Comparison of ENCODE assay signal across 8 mouse cellular contexts in genomic region chr11:96341701-96342575, GRCm38 (mm10). TPM values are rescaled to one million over a fixed set of nuclear protein-coding genes. Genes with fewer than 3 reads are reported as not detected.
DNase-seq lines count a peak whose midpoint lies in the region; ATAC-seq lines count a peak whose summit lies in the region.

No protein-coding gene starts in this region.

- H3K9ac ChIP-seq in limb, embryonic 12.5 days (replicated peaks), result peak overlapping the region; percentile 38

- no peak for ATAC-seq in limb, embryonic 12.5 days (ENCODE audit: insufficient number of reproducible peaks, insufficient read depth, low FRiP score, low TSS enrichment, low read depth)
- ATAC-seq in granulocyte monocyte progenitor cell, adult 5-6 weeks (replicated peaks; ENCODE audit: poor library complexity, severe bottlenecking), result no peak

- H3K4me1 ChIP-seq in limb, embryonic 12.5 days (replicated peaks), result peaks cover 22% of the 10 kb centered on the region

- no peaks in the 10 kb centered on the region for H3K9me3 ChIP-seq in limb, embryonic 12.5 days

- H3K4me3 ChIP-seq in limb, embryonic 12.5 days (replicated peaks), result peak overlapping the region; percentile 26

- H3K27me3 ChIP-seq in limb, embryonic 12.5 days, result peaks cover 100% of the 10 kb centered on the region

- WGBS in limb, embryonic 12.5 days, result 1% methylated on average over 40 of the region's 40 CpGs

- H3K36me3 ChIP-seq in limb, embryonic 12.5 days, result no peaks in the 10 kb centered on the region

- H3K4me2 ChIP-seq in limb, embryonic 12.5 days, result peak overlapping the region; percentile 52

- H3K27ac ChIP-seq in limb, embryonic 12.5 days, result no peak overlapping the region

- DNase-seq in urinary bladder, adult 2 months (ENCODE audit: low spot score), result peak; percentile 52
- DNase-seq in urinary bladder, postnatal 14 days (ENCODE audit: low spot score), result no peak
- peak; percentile 47 for DNase-seq in heart, postnatal 4 days
- DNase-seq in testis, postnatal 10 days (ENCODE audit: low spot score), result peak; percentile 62
- DNase-seq in spleen, postnatal 36 days (ENCODE audit: low spot score in 2 of 2), result no peak
- no peak for DNase-seq in frontal cortex, postnatal 10 days (ENCODE audit: low spot score in 2 of 2)

RNA-seq across cellular contexts. Expression of gene Hoxb2, which starts 8.4 kb away (rescaled TPM):
- polyA plus RNA-seq in urinary bladder, adult 2 months (2012; rRNA removed), result 14.3 and 18.1 TPM in 2 replicates
- 1 to 10 TPM; 1.3 to 2.2 TPM for total RNA-seq in heart, postnatal 4 days (2021)
- polyA plus RNA-seq in limb, embryonic 12.5 days (2016; fragmentation: Nextera tagmentation; extraction: Ambion mirVana), result 5.1 and 6.0 TPM in 2 replicates
- 1.7 TPM in 1 of 2 replicates, not detected in the other for total RNA-seq in granulocyte monocyte progenitor cell, adult 5-6 weeks (2014; fragmentation: Nextera tagmentation)
- 0.26 TPM in 1 of 2 replicates, not detected in the other for total RNA-seq in granulocyte monocyte progenitor cell, adult 5-6 weeks (2017)

RNA-seq across cellular contexts. Expression of gene Hoxb3, which starts 18.8 kb away (rescaled TPM):
- polyA plus RNA-seq in urinary bladder, adult 2 months (2012; rRNA removed), result 11.4 and 11.8 TPM in 2 replicates
- total RNA-seq in heart, postnatal 4 days (2021), result 1 to 10 TPM; 1.4 to 1.5 TPM
- 0.55 and 0.68 TPM in 2 replicates for polyA plus RNA-seq in limb, embryonic 12.5 days (2016; fragmentation: Nextera tagmentation; extraction: Ambion mirVana)
- 1.5 and 7.8 TPM in 2 replicates for total RNA-seq in granulocyte monocyte progenitor cell, adult 5-6 weeks (2014; fragmentation: Nextera tagmentation)
- total RNA-seq in granulocyte monocyte progenitor cell, adult 5-6 weeks (2017), result 0.05 and 0.56 TPM in 2 replicates

RNA-seq across cellular contexts. Expression of gene Hoxb1, which starts 23.6 kb away (rescaled TPM):
- polyA plus RNA-seq in urinary bladder, adult 2 months (2012; rRNA removed), result 0.16 and 0.17 TPM in 2 replicates
- total RNA-seq in heart, postnatal 4 days (2021), result not detected
- not detected in 2 replicates for polyA plus RNA-seq in limb, embryonic 12.5 days (2016; fragmentation: Nextera tagmentation; extraction: Ambion mirVana)
- not detected in 2 replicates for total RNA-seq in granulocyte monocyte progenitor cell, adult 5-6 weeks (2014; fragmentation: Nextera tagmentation)
- not detected in 2 replicates for total RNA-seq in granulocyte monocyte progenitor cell, adult 5-6 weeks (2017)

RNA-seq across cellular contexts. Expression of gene Hoxb4, which starts 23.9 kb away (rescaled TPM):
- 6.8 and 7.6 TPM in 2 replicates for polyA plus RNA-seq in urinary bladder, adult 2 months (2012; rRNA removed)
- total RNA-seq in heart, postnatal 4 days (2021), result 1 to 10 TPM in 1 of 2 experiments, under 1 TPM in 1; 0.74 to 1.0 TPM
- polyA plus RNA-seq in limb, embryonic 12.5 days (2016; fragmentation: Nextera tagmentation; extraction: Ambion mirVana), result 0.56 and 0.73 TPM in 2 replicates
- total RNA-seq in granulocyte monocyte progenitor cell, adult 5-6 weeks (2014; fragmentation: Nextera tagmentation), result 2.6 and 3.8 TPM in 2 replicates
- total RNA-seq in granulocyte monocyte progenitor cell, adult 5-6 weeks (2017), result 1.9 and 2.3 TPM in 2 replicates

RNA-seq across cellular contexts. Expression of gene Hoxb5, which starts 38.8 kb away (rescaled TPM):
- polyA plus RNA-seq in urinary bladder, adult 2 months (2012; rRNA removed), result 5.8 and 7.4 TPM in 2 replicates
- total RNA-seq in heart, postnatal 4 days (2021), result under 1 TPM in 1 of 2 experiments, not detected in 1; 0.32 TPM
- 0.83 and 2.1 TPM in 2 replicates for polyA plus RNA-seq in limb, embryonic 12.5 days (2016; fragmentation: Nextera tagmentation; extraction: Ambion mirVana)
- total RNA-seq in granulocyte monocyte progenitor cell, adult 5-6 weeks (2014; fragmentation: Nextera tagmentation), result not detected in 2 replicates
- total RNA-seq in granulocyte monocyte progenitor cell, adult 5-6 weeks (2017), result 0.05 TPM in 1 of 2 replicates, not detected in the other

Comparison
In these comparisons a context has a peak if more than half of its experiments do, and no peak if none do; other contexts are left out.
1. DNase-seq: peak in urinary bladder, adult 2 months (single experiment), heart, postnatal 4 days (single experiment) and testis, postnatal 10 days (single experiment); none in urinary bladder, postnatal 14 days (single experiment), spleen, postnatal 36 days (0 of 2) and frontal cortex, postnatal 10 days (0 of 2).